Mouse (Mus musculus): ENCODE results near the gene Insl6.

- TF ChIP-seq EP300 (IDR thresholded peaks at IDR 0.05; ENCODE audit: low read length) (no peak), ZKSCAN1 (IDR thresholded peaks at IDR 0.05; ENCODE audit: borderline replicate concordance, low read depth, low read length) (no peak), E2F4 (IDR thresholded peaks at IDR 0.05; ENCODE audit: insufficient replicate concordance, low read depth, low read length) (no peak), CTCF (conservative IDR thresholded peaks at IDR 0.05 in 1 of 2, IDR thresholded peaks at IDR 0.05 in 1 of 2; ENCODE audit: low read depth in 2 of 2, low read length in 2 of 2) (no peak), HCFC1 (IDR thresholded peaks at IDR 0.05; ENCODE audit: low read depth, low read length) (no peak), ZMIZ1 (IDR thresholded peaks at IDR 0.05; ENCODE audit: low read depth, low read length) (no peak), BHLHE40 (IDR thresholded peaks at IDR 0.05; ENCODE audit: low read depth, low read length) (no peak), USF1 (IDR thresholded peaks at IDR 0.05; ENCODE audit: low read depth, low read length) (no peak)
Measured at GRCm38 (mm10) chr19:29312661-29313060, 12.5 kb downstream of the Insl6 start.

Measured in CH12.LX (cell line).